Mouse (Mus musculus) c-Kit-negative CD71-positive TER-119-positive erythroid progenitor cells, embryonic 14.5 days (primary cell): ENCODE results near the gene Snx18.

Experiments
- DNase-seq: peaks from one replicate; pipeline ENCODE4 v3.0.0-alpha.2; 2013; ENCODE audit warnings: low read depth, low spot score

The Snx18 gene

DNA sequence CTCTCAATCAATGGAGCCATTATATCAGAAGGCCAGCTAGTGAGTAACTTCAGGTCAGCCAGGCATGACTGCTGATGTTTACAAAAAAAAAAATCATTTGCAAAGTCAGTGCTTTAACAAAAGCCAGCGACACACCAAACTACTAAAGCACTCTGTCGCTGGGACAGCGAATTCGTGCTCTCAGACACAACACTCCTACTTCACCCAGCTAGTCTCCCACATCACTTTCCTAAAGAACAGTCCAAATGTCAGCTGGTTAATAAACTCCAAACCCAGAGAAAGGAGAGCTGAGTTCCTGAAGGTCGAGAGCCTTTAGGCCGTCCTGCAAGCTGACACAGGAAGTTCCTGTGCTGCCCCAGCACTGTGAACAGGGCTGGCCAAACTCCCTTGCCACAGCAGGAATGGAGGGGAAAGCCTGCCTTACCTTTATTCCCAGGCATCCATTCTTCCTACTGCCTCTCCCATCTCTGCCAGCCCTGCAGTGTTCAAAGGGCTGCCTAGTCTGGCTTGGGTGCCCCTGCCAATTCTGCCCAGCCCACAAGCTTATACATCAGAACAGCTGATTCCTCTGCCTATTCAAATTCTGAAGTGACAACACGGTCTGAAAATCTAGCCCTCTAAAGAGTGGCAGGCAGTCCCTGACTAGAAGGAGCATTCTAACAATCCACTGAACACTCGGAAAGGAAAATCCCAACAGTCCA lies 2.2 kb downstream of the Snx18 start:
- DNase-seq = no peak

DNA sequence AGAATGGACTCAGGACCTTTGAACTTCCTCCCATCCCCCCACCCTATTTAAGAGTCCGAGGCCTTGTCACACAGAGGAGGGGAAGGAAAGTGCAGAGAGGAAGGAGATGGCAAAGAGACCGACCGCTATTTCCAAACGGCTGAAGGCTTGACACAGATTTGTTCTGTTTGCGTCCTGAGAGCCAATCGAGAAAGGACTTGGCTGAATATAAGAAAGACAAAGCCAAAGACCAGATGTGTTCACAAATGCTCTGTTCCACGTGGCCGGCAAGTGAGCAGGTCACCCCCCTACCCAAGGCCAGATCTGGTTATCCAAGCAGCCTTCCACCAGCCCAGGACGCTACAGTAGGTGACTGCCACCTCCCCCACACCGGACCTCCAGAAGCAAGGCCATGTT lies 2.8 kb downstream of the Snx18 start:
- DNase-seq = no peak

DNA sequence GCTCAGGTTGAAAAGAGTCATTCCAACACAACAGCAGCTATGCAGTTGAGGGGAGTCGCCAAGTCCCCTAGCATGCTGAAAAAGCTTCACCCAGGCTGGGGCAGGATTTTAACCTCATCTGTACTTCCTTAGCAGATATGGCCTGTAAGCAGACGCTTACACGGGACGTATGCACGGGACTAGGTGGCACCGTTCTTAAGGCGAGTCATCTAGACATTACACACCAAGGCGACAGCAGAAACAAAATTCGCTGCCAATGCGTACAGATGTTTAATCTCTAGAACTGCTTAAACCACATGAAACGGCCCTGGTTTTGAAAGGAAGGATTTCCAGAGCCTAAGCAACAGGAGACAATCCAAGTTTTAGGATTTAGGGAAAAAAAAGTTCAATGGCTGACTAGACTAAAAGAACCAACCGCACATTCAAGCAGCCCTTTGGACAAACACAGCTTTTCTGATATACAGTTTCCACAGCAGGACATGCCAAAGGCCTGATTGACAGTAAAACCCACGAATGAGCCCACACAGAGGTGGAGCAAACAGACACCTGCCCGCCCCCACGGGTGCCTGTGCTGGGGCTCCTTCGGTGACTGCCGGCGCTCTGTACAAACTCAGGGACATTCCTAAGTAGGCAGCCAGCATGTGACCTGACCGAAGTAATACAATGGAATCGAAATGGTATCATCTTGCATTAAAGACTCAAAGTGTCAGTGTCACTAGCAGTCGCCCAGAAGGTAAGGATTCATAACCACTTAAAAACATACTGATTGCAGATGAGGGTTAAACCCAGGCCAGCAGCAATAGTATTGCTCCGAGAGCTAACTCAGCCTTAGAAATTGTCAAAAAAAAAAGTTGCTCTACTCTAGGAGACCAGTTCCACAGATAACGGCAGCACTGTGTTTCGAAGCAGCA lies 3.5 kb downstream of the Snx18 start:
- DNase-seq = no peak

DNA sequence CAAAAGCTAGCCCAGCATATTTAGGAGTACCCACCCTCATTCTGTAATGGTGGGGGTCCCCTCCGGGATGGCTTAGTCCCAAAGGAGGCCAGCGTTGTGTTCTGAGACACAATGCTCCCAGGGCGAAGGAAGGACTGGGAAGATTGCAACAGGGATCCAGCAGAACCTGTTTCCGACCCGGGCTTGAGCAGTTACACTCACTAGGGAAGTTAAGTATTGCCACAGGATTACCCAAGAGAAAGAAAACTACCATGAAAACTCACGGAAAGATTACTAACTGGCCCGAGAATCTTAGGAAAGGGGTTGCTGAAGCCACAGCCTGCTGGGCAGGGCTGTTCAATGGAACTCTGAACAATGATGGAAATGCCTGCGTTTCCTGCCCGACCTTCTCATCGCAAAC lies 4.5 kb downstream of the Snx18 start:
- DNase-seq = no peak

DNA sequence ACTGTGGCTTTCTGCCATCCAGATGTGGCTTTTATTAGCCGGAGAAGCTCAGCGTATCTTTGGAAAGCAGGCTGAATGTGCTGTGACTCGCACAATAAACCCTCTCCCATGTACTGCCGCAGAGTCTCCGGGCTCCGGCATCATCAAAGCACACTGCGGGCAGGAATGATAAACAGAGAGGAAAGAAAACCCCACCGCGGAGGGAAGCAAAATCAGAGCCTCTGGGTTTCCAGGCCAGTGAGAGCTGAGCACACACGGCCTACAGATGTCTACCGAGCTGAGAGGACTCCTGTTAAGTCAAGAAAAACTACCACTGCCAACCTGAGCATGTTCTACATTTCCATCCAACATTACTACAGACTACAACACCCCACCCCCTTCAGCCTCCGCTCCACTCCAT lies 5.0 kb downstream of the Snx18 start:
- DNase-seq = no peak

DNA sequence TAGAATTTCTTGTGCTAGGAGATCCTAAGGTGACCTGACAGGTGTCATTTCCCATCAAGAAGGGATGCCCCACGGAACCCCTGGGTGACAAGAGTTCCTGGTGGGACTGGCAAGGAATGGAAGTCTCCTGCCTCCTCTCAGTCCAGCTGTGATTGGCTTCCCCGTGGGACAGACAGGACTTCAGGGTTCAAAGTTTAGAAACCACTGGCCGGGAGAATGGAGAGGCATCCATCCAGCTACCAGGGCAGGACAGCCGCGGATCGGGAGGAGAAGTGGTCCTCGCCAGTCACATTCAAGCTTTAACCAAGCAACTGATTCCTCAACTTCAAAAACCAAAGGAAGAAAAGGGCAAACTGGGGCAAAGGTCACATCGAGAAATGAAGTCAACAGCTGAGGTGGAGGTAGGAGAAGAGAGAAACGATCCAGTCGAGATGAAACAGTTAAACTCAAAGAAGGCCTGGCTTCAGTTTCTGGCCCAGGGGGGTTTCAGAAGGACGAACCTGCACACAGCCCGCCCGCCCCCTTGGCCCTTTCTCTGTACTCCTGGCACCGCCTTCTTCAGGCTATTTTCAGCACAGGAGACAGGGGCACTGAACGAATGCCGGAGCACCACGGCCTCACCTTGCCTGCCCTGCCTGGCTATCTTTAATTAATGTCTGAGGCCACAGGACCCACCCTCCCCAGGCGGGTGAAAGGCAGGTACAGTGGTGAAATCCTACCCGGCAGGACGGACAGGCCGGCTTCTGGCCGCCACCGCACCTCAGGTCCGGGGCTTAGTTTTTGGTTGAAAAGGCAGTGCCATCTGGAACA lies 6.0 kb downstream of the Snx18 start:
- no peak for DNase-seq

DNA sequence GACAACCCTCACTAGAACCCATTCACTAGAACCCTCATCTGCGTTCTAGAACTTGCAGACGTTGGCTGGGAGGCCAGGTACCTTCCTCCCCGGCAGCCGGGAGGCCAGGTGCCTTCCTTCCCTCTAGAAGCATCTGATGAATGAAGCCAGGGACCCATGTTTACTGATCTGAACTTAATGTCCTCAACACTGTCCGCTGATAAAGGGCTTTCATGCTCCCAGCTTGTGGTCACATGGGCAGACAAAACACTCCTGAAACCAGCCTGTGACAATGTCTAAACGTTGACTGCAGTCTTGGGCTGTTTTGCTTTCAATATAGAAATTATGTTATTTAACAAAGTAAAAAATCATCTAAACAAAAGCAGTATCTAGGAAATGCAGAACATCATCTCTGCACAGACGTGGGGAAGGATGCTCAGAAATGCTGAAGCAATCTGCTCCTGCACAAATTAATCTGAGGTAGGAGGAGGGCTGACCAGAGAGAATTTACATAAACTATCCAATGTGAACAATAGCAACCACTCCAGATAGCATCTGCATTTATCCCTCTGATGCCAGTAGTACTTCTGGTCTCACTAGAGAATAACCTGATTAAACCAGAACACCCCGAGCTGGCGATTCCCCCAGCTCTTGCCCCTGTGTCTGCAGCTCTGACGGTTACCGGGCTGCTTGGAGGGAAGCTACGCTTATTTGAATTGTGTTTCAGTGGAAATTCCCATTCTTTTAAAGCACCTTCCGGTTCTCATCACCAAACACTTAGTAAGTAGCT lies 7.4 kb downstream of the Snx18 start:
- no peak for DNase-seq

DNA sequence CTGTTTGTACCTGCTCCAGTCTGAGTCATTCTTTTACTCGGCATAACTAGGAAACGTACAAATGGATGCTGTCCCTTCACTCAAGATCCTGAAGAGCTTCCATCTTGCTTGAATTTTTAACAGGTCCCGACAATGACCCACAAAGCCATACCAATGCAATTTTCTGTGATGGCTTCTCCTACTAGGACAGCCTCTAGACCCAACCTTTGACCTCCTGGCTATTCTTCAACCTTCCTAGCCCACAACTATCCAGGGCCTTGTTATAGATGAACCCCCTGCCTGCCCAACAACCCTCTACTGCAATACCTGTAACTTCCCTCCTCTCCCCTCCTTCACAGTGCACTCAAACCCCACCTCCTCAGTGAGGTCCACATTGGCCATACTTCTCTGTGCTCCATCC lies 8.9 kb downstream of the Snx18 start:
- no peak for DNase-seq

DNA sequence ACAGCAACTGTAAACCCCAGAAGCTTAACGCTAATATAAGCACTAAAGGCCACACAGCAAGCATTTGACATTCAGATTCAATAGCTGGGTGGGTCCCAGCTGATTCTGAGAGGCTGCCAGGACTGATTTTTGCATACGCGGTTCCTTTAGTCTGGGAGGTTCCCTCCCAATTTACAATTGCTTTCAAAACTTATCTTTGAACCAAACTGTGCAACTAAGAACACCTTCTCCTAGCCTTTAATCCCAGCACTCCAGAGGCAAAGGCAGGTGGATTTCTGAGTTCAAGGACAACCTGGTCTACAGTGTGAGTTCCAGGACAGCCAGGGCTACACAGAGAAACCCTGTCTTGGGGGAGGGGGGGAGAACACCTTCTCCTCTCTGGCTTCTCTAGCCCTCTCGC lies 10.5 kb downstream of the Snx18 start:
- no peak for DNase-seq

DNA sequence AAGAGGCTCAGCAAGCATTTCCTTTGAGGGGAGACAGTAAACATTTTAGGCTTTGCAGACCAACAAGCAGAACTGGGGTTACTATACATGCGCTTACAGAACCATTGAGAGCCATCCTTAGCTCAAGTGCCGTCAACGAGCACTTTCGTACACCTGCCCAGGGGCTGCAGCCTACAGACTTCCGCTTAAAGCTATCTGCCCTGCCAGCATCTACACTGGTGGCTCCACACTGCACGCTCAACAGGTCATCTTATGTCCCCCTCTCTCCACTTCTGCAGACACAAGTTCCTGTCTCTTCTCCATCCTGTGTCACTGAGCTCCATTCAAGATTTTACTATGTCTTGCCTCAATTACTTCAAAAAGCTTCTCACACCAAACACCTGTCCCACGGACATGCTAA lies 11.0 kb downstream of the Snx18 start:
- DNase-seq = no peak

DNA sequence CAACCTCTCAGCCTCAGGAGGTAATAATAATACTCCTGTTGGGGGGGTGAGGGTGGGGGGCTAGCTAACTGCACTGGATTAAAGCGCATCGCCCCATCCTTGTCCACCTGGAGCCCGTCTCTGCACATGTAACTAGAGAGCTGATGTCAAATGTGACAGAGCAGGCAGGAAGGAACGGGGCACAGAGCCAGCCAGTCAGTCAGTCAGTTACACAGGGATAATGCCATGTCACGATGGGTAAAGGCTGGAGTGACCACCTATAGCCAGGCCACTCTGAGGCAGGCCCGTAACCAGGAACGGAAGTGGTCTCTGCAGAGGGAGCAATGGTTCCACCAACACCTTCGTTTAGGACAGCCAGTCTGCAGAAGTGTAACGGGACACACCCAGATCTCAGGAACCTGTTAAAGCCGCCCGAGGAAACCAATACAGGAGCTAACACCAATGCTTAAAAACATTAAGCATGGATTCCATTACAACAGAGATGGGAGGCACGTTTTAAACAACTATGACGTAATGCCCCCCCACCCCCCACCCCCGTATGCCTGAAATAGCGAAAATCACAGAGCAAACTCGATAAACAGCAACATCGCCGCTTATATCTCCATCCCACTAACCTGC lies 11.5 kb downstream of the Snx18 start:
- no peak for DNase-seq

DNA sequence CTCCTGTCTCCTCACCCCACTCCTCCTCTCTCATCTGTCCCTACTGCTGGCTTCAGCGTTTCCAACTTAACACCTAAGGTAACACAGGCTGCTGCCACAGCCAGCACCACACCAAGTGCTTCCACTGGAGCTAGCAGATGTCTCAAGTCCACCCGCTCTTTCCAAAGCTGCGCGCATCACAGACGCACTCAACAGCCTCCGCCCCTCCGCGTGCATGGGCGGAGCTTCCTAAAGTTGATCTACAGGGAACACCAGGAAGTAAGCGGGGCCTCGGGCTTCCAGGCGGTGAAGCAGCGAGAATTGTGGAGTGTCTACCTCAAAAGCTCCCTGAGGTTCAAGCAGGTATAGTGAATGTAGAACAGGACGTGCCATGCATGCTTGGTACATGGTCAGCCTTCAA lies 12.2 kb downstream of the Snx18 start:
- no peak for DNase-seq

DNA sequence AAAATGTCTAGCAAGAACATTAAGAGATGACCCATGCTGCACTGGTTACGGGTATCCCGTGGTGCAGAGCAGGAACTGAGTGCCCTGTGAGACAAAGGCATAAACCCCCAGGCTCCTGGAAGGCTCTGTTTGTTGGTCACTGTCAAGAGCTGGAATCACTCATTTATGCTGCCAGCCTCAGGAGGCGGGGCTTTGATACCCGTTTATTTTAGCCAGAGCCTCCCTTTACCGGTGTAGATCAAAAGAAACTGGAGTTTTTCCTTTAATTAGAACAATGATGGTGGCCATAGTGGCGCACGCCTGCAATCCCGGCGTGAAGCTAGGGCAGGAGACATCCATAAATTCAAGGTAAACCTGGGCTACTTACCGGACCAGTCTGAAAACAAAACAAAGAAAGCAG lies 12.7 kb downstream of the Snx18 start:
- DNase-seq = no peak

DNA sequence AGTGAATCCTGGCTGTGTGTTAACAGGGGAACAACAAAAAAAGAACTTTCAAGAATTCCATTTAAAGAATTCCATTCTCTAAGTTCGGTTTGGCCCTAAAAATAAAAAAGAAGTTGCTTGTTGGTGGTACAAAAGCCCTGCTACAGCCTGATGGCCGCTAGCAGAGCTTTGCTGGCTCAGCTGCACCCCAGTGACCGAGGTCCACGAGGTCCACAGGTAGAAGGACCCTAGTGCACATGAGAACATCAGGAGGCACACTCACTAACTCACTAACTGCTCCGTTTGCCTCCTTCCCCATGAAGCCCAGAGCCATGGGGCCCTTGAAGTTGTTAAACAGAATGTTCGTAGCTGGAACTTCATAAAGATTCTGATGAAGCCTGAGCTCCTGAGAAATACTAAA lies 14.0 kb downstream of the Snx18 start:
- no peak for DNase-seq

DNA sequence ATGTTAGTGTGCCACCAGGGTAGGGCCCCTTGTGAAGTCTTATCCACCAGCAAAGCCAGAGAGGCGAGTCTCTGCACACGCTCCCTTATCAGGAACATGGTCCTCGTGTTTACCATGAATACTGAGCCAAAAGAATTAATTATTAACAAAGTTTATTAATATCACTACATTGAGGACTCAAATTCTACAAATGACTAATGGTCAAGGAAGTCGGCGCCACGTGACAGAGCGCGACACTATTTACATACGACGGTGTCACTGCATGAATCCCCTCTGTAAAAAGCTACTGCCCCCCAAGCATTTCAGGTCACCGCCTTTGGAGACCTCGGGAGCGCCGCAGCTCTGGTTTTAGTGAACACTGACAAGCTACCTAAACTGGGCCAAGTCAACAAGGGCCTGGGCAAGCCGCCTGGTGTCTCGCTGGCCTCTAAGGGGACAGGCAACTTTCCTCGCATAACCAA lies 15.5 kb downstream of the Snx18 start:
- no peak for DNase-seq

DNA sequence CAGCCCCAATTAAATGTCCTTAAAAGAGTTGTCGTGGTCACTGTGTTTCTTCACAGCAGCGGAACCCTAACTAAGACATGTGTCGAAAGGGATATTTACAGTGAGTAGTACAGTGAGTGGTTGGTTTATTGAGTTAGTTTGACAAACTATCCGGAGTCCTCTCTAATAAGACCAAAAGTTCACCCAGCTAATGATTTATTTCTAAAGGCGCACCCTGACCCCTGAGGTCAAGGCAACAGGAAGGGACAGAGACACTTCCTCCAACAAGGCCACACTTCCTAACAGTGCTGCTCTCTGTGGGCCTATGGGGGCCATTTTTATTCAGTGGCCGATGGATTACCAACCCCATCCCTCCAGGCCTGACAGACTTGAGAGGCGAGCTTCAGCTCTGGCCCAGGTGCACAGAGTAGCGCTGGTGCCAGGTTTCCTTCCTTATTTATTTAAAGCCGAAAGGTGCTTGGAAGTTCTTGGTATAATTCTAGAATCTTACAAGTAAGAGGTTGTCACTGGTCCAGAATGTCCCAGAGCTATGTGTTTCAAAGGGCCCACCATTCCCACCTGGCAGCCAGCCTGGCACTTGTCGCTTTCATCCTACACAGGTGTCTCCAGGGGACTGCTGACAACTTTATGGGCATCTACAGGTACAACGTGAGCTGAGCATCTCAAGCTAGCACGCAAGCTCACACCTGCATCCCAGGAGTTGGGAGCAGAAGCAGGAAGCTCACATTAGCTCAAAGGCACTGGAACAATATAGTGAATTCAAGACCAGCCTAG lies 16.3 kb downstream of the Snx18 start:
- DNase-seq = no peak

DNA sequence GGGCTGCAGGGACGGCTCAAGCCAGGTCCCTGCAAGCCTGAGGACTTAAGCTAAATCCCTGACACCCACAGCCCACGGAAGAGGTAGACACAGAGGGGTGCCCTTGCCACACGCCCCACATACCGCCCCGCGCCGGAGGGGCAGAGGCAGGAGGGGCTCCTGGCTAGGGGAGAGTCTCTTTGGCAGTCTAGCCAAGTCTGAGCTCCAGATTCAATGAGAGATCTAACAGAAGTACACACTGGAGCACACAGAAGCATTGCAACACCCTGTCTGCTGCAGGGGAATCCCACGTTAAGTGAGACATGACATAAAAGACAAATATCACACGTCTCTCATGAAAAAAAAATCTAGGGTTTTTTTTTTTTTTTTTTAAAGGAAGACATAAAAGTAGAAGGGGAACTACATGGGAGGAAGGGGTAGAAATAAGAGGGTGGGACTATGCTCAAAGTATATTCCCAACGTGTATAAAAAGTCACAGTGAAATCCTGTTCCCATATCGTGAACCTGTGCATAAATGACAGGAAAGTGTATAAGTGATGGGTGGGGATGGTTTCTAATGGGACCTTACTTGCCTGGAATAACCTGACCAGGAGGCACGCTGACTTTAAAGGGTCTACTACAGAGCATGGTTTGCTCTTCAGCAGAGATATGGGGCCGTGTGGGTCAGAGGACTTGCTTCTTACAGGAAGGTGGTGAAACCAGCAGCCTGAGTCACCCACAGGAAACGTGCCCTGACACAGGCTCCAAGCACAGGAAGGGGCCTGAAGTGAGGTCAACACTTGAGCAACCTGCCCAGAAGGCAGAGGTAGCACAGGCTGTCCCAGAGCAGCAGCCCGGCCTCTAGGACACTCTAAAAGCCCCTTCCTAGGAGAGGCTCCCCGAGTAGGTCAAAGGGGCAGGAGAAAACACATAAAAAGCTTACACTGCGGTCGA lies 17.6 kb downstream of the Snx18 start:
- DNase-seq = no peak

DNA sequence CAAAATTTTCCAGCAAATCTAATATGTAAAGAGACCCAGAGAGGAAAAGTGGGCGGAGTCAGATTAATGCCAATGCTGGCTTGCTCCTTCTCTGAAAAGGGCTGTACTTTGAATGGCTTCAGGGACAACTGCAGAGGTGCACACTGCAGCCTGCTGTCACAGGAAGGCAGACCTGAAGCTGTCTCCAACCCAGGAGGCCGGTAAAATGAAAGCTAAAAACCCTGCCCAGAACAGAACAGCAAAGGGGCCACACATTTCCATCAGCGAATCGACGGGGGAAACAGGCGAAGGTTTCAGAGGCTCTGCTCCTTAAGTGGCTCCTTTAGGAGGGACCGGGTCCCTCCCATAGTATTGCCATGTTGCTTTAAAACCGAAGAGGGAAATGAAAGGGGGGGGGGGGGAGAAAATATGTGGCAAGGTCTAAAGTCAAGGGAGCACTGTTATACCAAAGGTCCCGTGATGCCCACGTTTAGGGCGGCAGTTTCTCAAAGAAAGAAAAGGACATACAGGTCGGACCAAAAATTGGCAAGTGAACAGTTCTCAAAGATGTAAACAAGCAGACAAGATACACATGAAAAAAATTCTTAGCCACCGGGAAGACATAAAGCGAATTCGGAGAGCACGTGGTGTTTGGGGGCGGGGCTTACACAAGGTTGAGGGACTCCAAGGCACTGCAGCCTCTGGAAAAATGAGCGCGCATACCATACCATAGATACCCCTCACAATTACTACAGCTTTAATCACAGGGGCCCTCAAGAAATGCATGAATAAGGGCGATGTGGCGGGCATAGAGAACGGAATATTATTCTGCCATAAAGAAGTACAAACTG lies 18.4 kb downstream of the Snx18 start:
- DNase-seq = no peak
